Mouse (Mus musculus) midbrain, embryonic 15.5 days (tissue): ENCODE measurements around the gene Urb1. TPM values are rescaled to one million over a fixed set of nuclear protein-coding genes. Genes with fewer than 3 reads are reported as not detected.
A peak's percentile ranks its signal among the peaks of the same experiment; 100 is the strongest.
"Not testable (repeated sequence)": the region's sequence is repeated elsewhere in the genome, so short reads cannot be mapped to it uniquely, and the experiment has no call there.

Source experiments
- ATAC-seq: fragments of 200-750 bp; cut with Nextera tagmentation; replicated peaks from 2 replicates; pipeline ENCODE4 v1.8.0; 2017; ENCODE audit warnings: moderate TSS enrichment
- H3K27ac ChIP-seq: fragments of 300-500 bp; sonication (generic); 2 replicates; pipeline ENCODE4 v1.5.1; 2015; ENCODE audit warnings: mild to moderate bottlenecking, inconsistent platforms
- H3K27me3 ChIP-seq: fragments of 300-500 bp; sonication (generic); replicated peaks from 2 replicates; pipeline ENCODE4 v1.6.1; 2015; ENCODE audit warnings: inconsistent platforms
- H3K36me3 ChIP-seq: fragments of 300-500 bp; sonication (generic); replicated peaks from 2 replicates; pipeline ENCODE4 v1.6.1; 2015; ENCODE audit warnings: inconsistent platforms
- H3K4me1 ChIP-seq: fragments of 300-500 bp; sonication (generic); 2 replicates; pipeline ENCODE4 v1.6.1; 2015; ENCODE audit warnings: inconsistent platforms
- H3K4me2 ChIP-seq: fragments of 300-500 bp; sonication (generic); 2 replicates; pipeline ENCODE4 v1.6.1; 2015; ENCODE audit warnings: inconsistent platforms, mild to moderate bottlenecking, moderate library complexity
- H3K4me3 ChIP-seq: fragments of 300-500 bp; sonication (generic); 2 replicates; pipeline ENCODE4 v1.5.1; 2015; ENCODE audit warnings: mild to moderate bottlenecking, inconsistent platforms
- H3K9ac ChIP-seq: fragments of 300-500 bp; sonication (generic); 2 replicates; pipeline ENCODE4 v1.6.1; 2015; ENCODE audit warnings: mild to moderate bottlenecking, inconsistent platforms
- H3K9me3 ChIP-seq: fragments of 300-500 bp; sonication (generic); 2 replicates; pipeline ENCODE4 v1.6.1; 2016; ENCODE audit warnings: inconsistent platforms
- WGBS: fragments of 180-500 bp; shearing (Covaris S2); methylation state at CpG from one replicate; pipeline ENCODE4 v1.1.7; 2015; ENCODE audit warnings: mixed read lengths; 5-methylcytosine and 5-hydroxymethylcytosine counted together
- polyA plus RNA-seq: library from polyadenylated mRNA; unstranded; fragments of >200 nt; fragmentation: Nextera tagmentation; extraction: Ambion mirVana; gene quantifications from 2 replicates; pipeline ENCODE4 v1.2.1, GENCODE M21; 2015

Urb1 gene
- polyA plus RNA-seq, 1 experiment from 2014 or later, result 9.8 TPM

GRCm38 (mm10) chr16:90832495-90832894, 22.3 kb upstream of the Urb1 start:
- H3K9me3 ChIP-seq, result no peaks in the 10 kb centered on the region
- no peak overlapping the region; the same call in 1 of the 2 replicates for H3K4me3 ChIP-seq
- H3K27me3 ChIP-seq, result peaks cover 20% of the 10 kb centered on the region
- no peak for ATAC-seq
- H3K4me1 ChIP-seq, result peaks cover 19% of the 10 kb centered on the region
- H3K36me3 ChIP-seq, result no peaks in the 10 kb centered on the region
- 50% methylated on average over 6 of the region's 6 CpGs for WGBS
- no peak overlapping the region for H3K27ac ChIP-seq
- no peak overlapping the region for H3K9ac ChIP-seq
- H3K4me2 ChIP-seq, result no peak overlapping the region

DNA sequence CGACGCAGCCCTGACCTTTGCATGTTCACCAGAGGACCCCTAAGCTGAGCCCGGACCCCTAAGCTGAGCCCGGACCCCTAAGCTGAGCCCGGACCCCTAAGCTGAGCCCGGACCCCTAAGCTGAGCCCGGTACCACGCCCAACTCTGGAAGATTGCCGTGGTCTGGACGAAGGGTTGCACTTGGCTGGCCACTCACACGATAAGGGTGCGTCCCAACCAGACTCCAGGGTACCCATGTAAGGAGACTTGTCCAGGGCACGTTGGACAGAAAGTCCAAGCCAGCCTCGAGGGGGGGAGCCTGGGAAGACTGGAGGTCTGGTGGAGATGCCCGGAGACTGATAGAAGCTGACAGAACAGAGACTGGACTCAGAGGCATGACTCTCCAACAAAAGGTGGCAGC, 21.5 kb upstream of the Urb1 start:
- H3K27me3 ChIP-seq, result peaks cover 20% of the 10 kb centered on the region
- 23% methylated on average over 15 of the region's 15 CpGs for WGBS

GRCm38 (mm10) chr16:90830686-90831439, 20.6 kb upstream of the Urb1 start:
- H3K27me3 ChIP-seq, result peaks cover 20% of the 10 kb centered on the region
- H3K9ac ChIP-seq, result peak overlapping the region; percentile 60
- H3K4me3 ChIP-seq, result peak overlapping the region; percentile 57
- peak overlapping the region; percentile 100 for H3K4me2 ChIP-seq
- under 1% methylated on average over 66 of the region's 67 CpGs for WGBS
- peak; percentile 75 for ATAC-seq
- H3K4me1 ChIP-seq, result peaks cover 19% of the 10 kb centered on the region
- 0 out of 2 replicates have a peak overlapping the region, but pooled peaks have one; percentile 12 for H3K27ac ChIP-seq
- no peaks in the 10 kb centered on the region for H3K36me3 ChIP-seq
- H3K9me3 ChIP-seq, result no peaks in the 10 kb centered on the region

More for the DNA sequence above, 21.5 kb upstream of the Urb1 start:
- Histone ChIP-seq H3K27ac (no peak overlapping the region), H3K4me2 (peak overlapping the region; percentile 100), H3K9ac (no peak overlapping the region), H3K9me3 (no peaks in the 10 kb centered on the region), H3K4me3 (peak overlapping the region; percentile 57), H3K36me3 (no peaks in the 10 kb centered on the region), H3K4me1 (peaks cover 19% of the 10 kb centered on the region)
- no peak for ATAC-seq

DNA sequence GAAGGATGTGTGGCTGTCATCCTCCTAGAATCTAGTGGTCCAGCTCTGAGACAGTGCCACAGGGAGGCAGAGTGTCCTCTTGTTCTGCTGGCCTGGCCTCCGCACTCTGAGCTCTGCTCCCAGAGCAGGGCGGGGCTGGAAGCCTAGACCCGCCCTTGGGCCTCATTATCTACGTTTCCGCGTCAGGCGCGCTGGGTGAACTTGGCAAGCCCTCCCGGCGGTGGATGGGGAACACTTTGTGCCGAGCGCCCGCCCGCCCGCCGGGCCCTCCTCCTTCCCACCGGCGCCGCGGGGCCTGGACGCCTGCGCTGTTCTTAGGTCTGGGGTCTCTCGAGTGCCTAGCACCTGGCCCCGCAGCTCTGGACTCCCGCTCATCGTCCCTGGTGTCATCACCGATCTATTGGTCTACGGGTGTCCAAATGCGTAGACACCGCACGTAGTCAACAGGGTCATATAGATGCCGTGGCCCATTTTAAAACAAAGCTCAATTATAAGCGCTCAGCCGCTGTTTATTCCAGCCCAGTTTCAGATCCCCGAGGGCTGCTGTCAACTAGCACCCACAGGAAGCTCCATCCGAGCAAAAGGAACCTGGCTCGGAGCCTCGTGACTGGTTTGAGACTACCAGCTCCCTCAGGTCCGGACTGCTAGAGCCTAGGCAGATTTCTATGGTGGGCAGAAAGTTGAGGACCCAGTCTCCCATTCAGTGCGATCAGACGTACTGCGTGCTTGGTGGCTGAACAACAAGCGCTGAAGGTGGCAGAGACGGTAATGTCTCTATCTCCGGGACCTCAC, 19.9 kb upstream of the Urb1 start:
- Histone ChIP-seq H3K4me1 (peaks cover 19% of the 10 kb centered on the region), H3K27ac (no peak overlapping the region), H3K9me3 (no peaks in the 10 kb centered on the region), H3K4me3 (peak overlapping the region; percentile 57), H3K36me3 (no peaks in the 10 kb centered on the region), H3K4me2 (peak overlapping the region; percentile 100), H3K9ac (peak overlapping the region; percentile 60), H3K27me3 (peaks cover 20% of the 10 kb centered on the region)
- ATAC-seq, result peak; percentile 73
- under 1% methylated on average over 45 of the region's 45 CpGs for WGBS

GRCm38 (mm10) chr16:90829136-90829535, 18.9 kb upstream of the Urb1 start:
- ATAC-seq, result no peak
- H3K4me3 ChIP-seq, result no peak overlapping the region
- H3K9me3 ChIP-seq, result no peaks in the 10 kb centered on the region
- H3K27me3 ChIP-seq, result peaks cover 20% of the 10 kb centered on the region
- 77% methylated on average over 7 of the region's 7 CpGs for WGBS
- H3K9ac ChIP-seq, result no peak overlapping the region
- no peak overlapping the region for H3K4me2 ChIP-seq
- no peak overlapping the region for H3K27ac ChIP-seq
- no peaks in the 10 kb centered on the region for H3K36me3 ChIP-seq
- peaks cover 19% of the 10 kb centered on the region for H3K4me1 ChIP-seq

DNA sequence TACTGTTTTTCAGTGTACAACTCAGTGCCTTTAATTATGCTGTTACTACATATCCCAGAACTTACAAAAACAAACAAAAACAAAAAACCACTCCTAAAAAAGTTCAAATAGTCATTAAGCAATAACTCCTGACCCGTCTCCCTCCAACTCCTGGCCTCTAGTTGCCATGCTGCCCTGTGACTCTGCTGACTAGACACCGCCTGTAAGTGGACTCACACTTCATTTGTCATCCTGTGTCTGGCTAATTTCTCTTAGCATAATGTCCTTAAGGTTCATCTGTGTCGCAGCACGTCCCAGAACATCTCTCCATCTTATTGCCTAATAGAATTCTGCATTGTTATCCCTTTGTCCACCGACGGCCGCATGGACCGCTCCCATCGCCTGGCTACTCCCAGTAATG, 17.3 kb upstream of the Urb1 start:
- Histone ChIP-seq H3K27ac (no peak overlapping the region), H3K4me2 (no peak overlapping the region), H3K4me3 (no peak overlapping the region), H3K9ac (no peak overlapping the region), H3K36me3 (no peaks in the 10 kb centered on the region), H3K9me3 (no peaks in the 10 kb centered on the region), H3K27me3 (peaks cover 18% of the 10 kb centered on the region), H3K4me1 (peaks cover 19% of the 10 kb centered on the region)
- WGBS, result 87% methylated on average over 9 of the region's 9 CpGs
- ATAC-seq, result no peak

GRCm38 (mm10) chr16:90826457-90826856, 16.2 kb upstream of the Urb1 start, which contains the start of gene Eva1c:
Eva1c (plus strand) TSS chr16:90826719.
- H3K9me3 ChIP-seq, result no peaks in the 10 kb centered on the region
- H3K27me3 ChIP-seq, result peaks cover 7% of the 10 kb centered on the region; the same call in 1 of the 2 replicates
- 79% methylated on average over 7 of the region's 7 CpGs for WGBS
- H3K4me1 ChIP-seq, result peaks cover 19% of the 10 kb centered on the region
- ATAC-seq, result no peak
- H3K27ac ChIP-seq, result no peak within 1 kb of the TSS
- no peaks in the 10 kb centered on the region for H3K36me3 ChIP-seq
- H3K4me3 ChIP-seq, result no peak within 1 kb of the TSS
- H3K4me2 ChIP-seq, result no peak within 1 kb of the TSS
- H3K9ac ChIP-seq, result no peak within 1 kb of the TSS

- peaks cover 15% of the 10 kb centered on the region for H3K4me1 ChIP-seq
- H3K9ac ChIP-seq, result no peak overlapping the region
- ATAC-seq, result no peak
- no peak overlapping the region for H3K27ac ChIP-seq
- no peaks in the 10 kb centered on the region for H3K9me3 ChIP-seq
- peaks cover 3% of the 10 kb centered on the region; the same call in 1 of the 2 replicates for H3K27me3 ChIP-seq
- H3K4me3 ChIP-seq, result no peak overlapping the region
- no peak overlapping the region for H3K4me2 ChIP-seq
- no peaks in the 10 kb centered on the region for H3K36me3 ChIP-seq
- WGBS, result 78% methylated on average over 5 of the region's 5 CpGs
These were observed 15.8 kb upstream of the Urb1 start for GRCm38 (mm10) chr16:90826041-90826440.

DNA sequence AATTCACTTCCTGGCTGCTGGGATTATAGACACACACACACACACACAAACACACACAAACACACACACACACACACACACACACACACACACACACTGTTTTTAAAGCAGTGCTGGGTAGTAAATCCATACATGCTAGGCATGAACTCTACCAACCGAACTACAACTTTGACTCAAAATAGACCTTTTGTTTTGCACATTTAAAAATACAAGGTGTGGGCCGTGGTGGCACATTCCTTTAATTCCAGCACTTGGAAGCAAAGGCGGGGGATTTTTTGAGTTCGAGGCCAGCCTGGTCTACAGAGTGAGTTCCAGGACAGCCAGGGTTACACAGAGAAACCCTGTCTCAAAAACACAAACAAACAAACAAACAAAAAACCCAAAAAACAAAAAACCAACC, 13.8 kb upstream of the Urb1 start:
- H3K4me2 ChIP-seq, H3K9ac ChIP-seq, H3K4me3 ChIP-seq, H3K27me3 ChIP-seq, H3K27ac ChIP-seq, H3K4me1 ChIP-seq, H3K9me3 ChIP-seq, ATAC-seq, H3K36me3 ChIP-seq: not testable (repeated sequence)
- WGBS, result 79% methylated on average over 4 of the region's 4 CpGs

- H3K9ac ChIP-seq, result no peak overlapping the region
- no peak for ATAC-seq
- no peaks in the 10 kb centered on the region for H3K9me3 ChIP-seq
- no peaks in the 10 kb centered on the region for H3K4me1 ChIP-seq
- 77% methylated on average over 7 of the region's 7 CpGs for WGBS
- no peaks in the 10 kb centered on the region for H3K36me3 ChIP-seq
- no peak overlapping the region for H3K4me2 ChIP-seq
- no peak overlapping the region for H3K4me3 ChIP-seq
- H3K27ac ChIP-seq, result no peak overlapping the region
- H3K27me3 ChIP-seq, result no peaks in the 10 kb centered on the region
These were observed 12.8 kb upstream of the Urb1 start for GRCm38 (mm10) chr16:90822981-90823380.

- WGBS, result 89% methylated on average over 10 of the region's 10 CpGs
- H3K4me1 ChIP-seq, result no peaks in the 10 kb centered on the region
- no peaks in the 10 kb centered on the region for H3K27me3 ChIP-seq
- H3K27ac ChIP-seq, result no peak overlapping the region
- no peak for ATAC-seq
- no peaks in the 10 kb centered on the region for H3K9me3 ChIP-seq
- H3K36me3 ChIP-seq, result no peaks in the 10 kb centered on the region
- H3K4me3 ChIP-seq, result no peak overlapping the region
- no peak overlapping the region for H3K9ac ChIP-seq
- H3K4me2 ChIP-seq, result no peak overlapping the region
These were observed 12.2 kb upstream of the Urb1 start for GRCm38 (mm10) chr16:90822284-90822935.

GRCm38 (mm10) chr16:90821046-90821697, 11.0 kb upstream of the Urb1 start:
- Histone ChIP-seq H3K9me3 (no peaks in the 10 kb centered on the region), H3K4me2 (no peak overlapping the region), H3K27me3 (no peaks in the 10 kb centered on the region), H3K27ac (no peak overlapping the region), H3K36me3 (no peaks in the 10 kb centered on the region), H3K4me1 (no peaks in the 10 kb centered on the region), H3K4me3 (no peak overlapping the region), H3K9ac (no peak overlapping the region)
- ATAC-seq, result no peak
- WGBS, result 81% methylated on average over 14 of the region's 14 CpGs
